Mouse (Mus musculus) kidney, postnatal 0 days (tissue): ENCODE data around the gene Naa80. TPM values are rescaled to one million over a fixed set of nuclear protein-coding genes. Genes with fewer than 3 reads are reported as not detected.

ENCODE experiments used
- ATAC-seq: fragments of 200-750 bp; cut with Nextera tagmentation; replicated peaks from 2 replicates; pipeline ENCODE4 v1.8.0; 2017; ENCODE audit warnings: low read depth, moderate number of reproducible peaks, moderate TSS enrichment, moderate library complexity; ENCODE audit not compliant: low FRiP score
- DNase-seq: peaks from one replicate; pipeline ENCODE4 v3.0.0-alpha.2; 2016; ENCODE audit warnings: low spot score
- H3K27ac ChIP-seq: fragments of 300-500 bp; sonication (generic); 2 replicates; pipeline ENCODE4 v1.5.1; 2014; ENCODE audit warnings: mild to moderate bottlenecking
- H3K27me3 ChIP-seq: fragments of 300-500 bp; sonication (generic); 2 replicates; pipeline ENCODE4 v1.6.1; 2014; ENCODE audit warnings: low read length, mixed read lengths; ENCODE audit not compliant: insufficient read depth
- H3K36me3 ChIP-seq: fragments of 300-500 bp; sonication (generic); 2 replicates; pipeline ENCODE4 v1.6.1; 2014; ENCODE audit warnings: low read length, mixed read lengths; ENCODE audit not compliant: insufficient read depth
- H3K4me1 ChIP-seq: fragments of 300-500 bp; sonication (generic); replicated peaks from 2 replicates; pipeline ENCODE4 v1.6.1; 2014; ENCODE audit warnings: antibody characterized with exemption, low read length, mixed read lengths; ENCODE audit not compliant: insufficient read depth
- H3K4me2 ChIP-seq: fragments of 300-500 bp; sonication (generic); 2 replicates; pipeline ENCODE4 v1.6.1; 2014; ENCODE audit warnings: mild to moderate bottlenecking, low read length, moderate library complexity, mixed read lengths
- H3K4me3 ChIP-seq: fragments of 300-500 bp; sonication (generic); replicated peaks from 2 replicates; pipeline ENCODE4 v1.5.1; 2014; ENCODE audit warnings: low read depth, low read length
- H3K9ac ChIP-seq: fragments of 300-500 bp; sonication (generic); 2 replicates; pipeline ENCODE4 v1.6.1; 2014; ENCODE audit warnings: low read depth, low read length
- H3K9me3 ChIP-seq: fragments of 300-500 bp; sonication (generic); replicated peaks from 2 replicates; pipeline ENCODE4 v1.6.1; 2016; ENCODE audit warnings: low read length, inconsistent platforms, mixed read lengths
- CTCF ChIP-seq: IDR thresholded peaks from 2 replicates; pipeline ENCODE4 v1.5.1; 2016; ENCODE audit warnings: antibody characterized with exemption, low read depth, mild to moderate bottlenecking, moderate library complexity
- WGBS: fragments of 180-500 bp; shearing (Covaris S2); extraction: QIAGEN DNeasy Blood & Tissue Kit; methylation state at CpG from one replicate; pipeline ENCODE4 v1.1.7; 2014; 5-methylcytosine and 5-hydroxymethylcytosine counted together
- polyA plus RNA-seq: library from polyadenylated mRNA; unstranded; fragments of >200 nt; fragmentation: Nextera tagmentation; extraction: Ambion mirVana; gene quantifications from 2 replicates; pipeline ENCODE4 v1.2.1, GENCODE M21; 2015

Naa80 gene
- polyA plus RNA-seq, 1 experiment from 2014 or later: 22.3 TPM

- 55% methylated on average over 9 of the region's 9 CpGs for WGBS
- TF ChIP-seq CTCF: no peak
- H3K4me3 ChIP-seq: no peak overlapping the region
- no peaks in the 10 kb centered on the region for H3K27me3 ChIP-seq
- no peak for DNase-seq
- H3K36me3 ChIP-seq: no peaks in the 10 kb centered on the region
- no peaks in the 10 kb centered on the region for H3K9me3 ChIP-seq
- no peak for ATAC-seq
- H3K27ac ChIP-seq: peak overlapping the region; percentile 85
- peak overlapping the region; percentile 13; the same call in 1 of the 2 replicates for H3K9ac ChIP-seq
- H3K4me1 ChIP-seq: peaks cover 59% of the 10 kb centered on the region
- H3K4me2 ChIP-seq: peak overlapping the region; percentile 50
Measured at GRCm38 (mm10) chr9:107607653-107608245, 29.1 kb downstream of the Naa80 start.

GRCm38 (mm10) chr9:107608741-107609432 lies 30.2 kb downstream of the Naa80 start, which contains the start of gene Sema3b:
TSS of gene Sema3b (minus strand) at chr9:107609229.
- 28% methylated on average over 12 of the region's 12 CpGs for WGBS
- ATAC-seq: no peak
- Histone ChIP-seq H3K4me3 (no peak within 1 kb of the TSS), H3K27me3 (no peaks in the 10 kb centered on the region), H3K4me2 (peak within 1 kb of the TSS; percentile 50), H3K4me1 (peaks cover 50% of the 10 kb centered on the region), H3K9ac (peak within 1 kb of the TSS; percentile 13), H3K36me3 (peaks cover 2% of the 10 kb centered on the region; the same call in 1 of the 2 replicates), H3K27ac (peak within 1 kb of the TSS; percentile 85), H3K9me3 (no peaks in the 10 kb centered on the region)
- TF ChIP-seq CTCF: no peak
- DNase-seq: no peak

GRCm38 (mm10) chr9:107609433-107609830 lies 30.7 kb downstream of the Naa80 start:
- no peaks in the 10 kb centered on the region for H3K27me3 ChIP-seq
- peaks cover 44% of the 10 kb centered on the region for H3K4me1 ChIP-seq
- no peak for TF ChIP-seq CTCF
- no peaks in the 10 kb centered on the region for H3K9me3 ChIP-seq
- 71% methylated on average over 4 of the region's 4 CpGs for WGBS
- DNase-seq (no peak), ATAC-seq (no peak)
- no peak overlapping the region for H3K9ac ChIP-seq
- H3K27ac ChIP-seq: peak overlapping the region; percentile 85; the same call in 1 of the 2 replicates
- peak overlapping the region; percentile 14; the same call in 1 of the 2 replicates for H3K4me2 ChIP-seq
- H3K36me3 ChIP-seq: peaks cover 7% of the 10 kb centered on the region; the same call in 1 of the 2 replicates
- H3K4me3 ChIP-seq: no peak overlapping the region

DNA sequence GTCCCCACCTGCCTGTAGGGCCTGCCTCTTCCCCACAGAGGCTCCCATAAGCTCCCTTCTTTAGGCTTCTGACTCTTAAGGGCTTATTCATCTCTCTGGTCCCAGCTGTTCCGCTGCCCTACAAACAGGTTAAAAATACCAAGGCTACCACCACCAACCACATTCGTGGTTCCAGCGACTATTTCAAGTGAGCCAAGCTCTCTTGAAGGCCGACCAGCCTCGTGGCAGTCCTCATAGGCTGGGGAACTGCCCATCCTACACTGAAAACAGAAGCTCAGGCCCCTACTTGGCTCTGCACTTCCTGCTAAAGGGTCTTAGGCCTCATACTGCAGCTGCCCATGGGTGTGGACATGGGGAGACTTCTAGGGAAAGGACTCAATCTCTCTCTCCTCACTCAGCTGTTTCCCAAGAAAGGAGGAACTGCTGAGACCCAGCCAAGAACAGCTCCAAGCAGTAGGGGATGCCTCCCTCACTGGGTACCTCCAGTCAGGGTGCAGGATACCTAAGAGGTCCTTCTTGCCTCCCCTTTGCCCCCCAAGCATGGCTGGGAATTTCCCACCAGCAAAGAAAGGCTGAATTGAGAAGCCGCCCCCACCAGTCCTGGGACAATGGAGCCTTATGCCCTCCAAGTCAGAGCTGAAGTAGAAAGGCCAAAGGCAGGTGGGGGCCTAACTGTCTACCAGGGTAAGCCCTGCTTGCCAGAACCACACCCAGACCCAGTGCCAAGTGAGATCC lies 32.9 kb downstream of the Naa80 start:
- no peak for TF ChIP-seq CTCF

GRCm38 (mm10) chr9:107612191-107612944 lies 33.7 kb downstream of the Naa80 start:
- 4% methylated on average over 42 of the region's 48 CpGs for WGBS

More for the DNA sequence above, 32.9 kb downstream of the Naa80 start:
- Histone ChIP-seq H3K9me3 (no peaks in the 10 kb centered on the region), H3K4me3 (no peak overlapping the region), H3K4me2 (peak overlapping the region; percentile 56; the same call in 1 of the 2 replicates), H3K27me3 (no peaks in the 10 kb centered on the region), H3K36me3 (peaks cover 29% of the 10 kb centered on the region), H3K9ac (peak overlapping the region; percentile 50), H3K4me1 (peaks cover 33% of the 10 kb centered on the region), H3K27ac (peak overlapping the region; percentile 85)
- WGBS: 67% methylated on average over 6 of the region's 6 CpGs
- no peak for DNase-seq
- no peak for ATAC-seq

More at GRCm38 (mm10) chr9:107612191-107612944, 33.7 kb downstream of the Naa80 start:
- TF ChIP-seq CTCF: peak; percentile 99
- Histone ChIP-seq H3K27me3 (no peaks in the 10 kb centered on the region), H3K4me2 (peak overlapping the region; percentile 56), H3K36me3 (peaks cover 34% of the 10 kb centered on the region), H3K9ac (peak overlapping the region; percentile 50), H3K4me1 (peaks cover 27% of the 10 kb centered on the region), H3K9me3 (no peaks in the 10 kb centered on the region), H3K4me3 (0 out of 2 replicates have a peak overlapping the region, but pooled peaks have one; percentile 5), H3K27ac (peak overlapping the region; percentile 85)
- ATAC-seq (peak; percentile 89), DNase-seq (peak; percentile 98)
